Mouse (Mus musculus) macrophage (primary cell): Measurements from ENCODE around the gene Osbp. TPM values are rescaled to one million over a fixed set of nuclear protein-coding genes. Genes with fewer than 3 reads are reported as not detected.

Source experiments
- H3K27ac ChIP-seq: fragments of 350-480 bp; formaldehyde crosslinking; 2 replicates; pipeline ENCODE4 v1.9.0; 2021
- H3K36me3 ChIP-seq: fragments of 350-480 bp; formaldehyde crosslinking; 2 replicates; pipeline ENCODE4 v1.9.0; 2021; ENCODE audit errors: inconsistent target
- H3K4me3 ChIP-seq: fragments of 350-480 bp; formaldehyde crosslinking; 2 replicates; pipeline ENCODE4 v1.9.0; 2021; ENCODE audit errors: inconsistent target
- H3K79me2 ChIP-seq: fragments of 350-480 bp; formaldehyde crosslinking; 2 replicates; pipeline ENCODE4 v1.9.0; 2021; ENCODE audit errors: inconsistent target
- WGBS: methylation state at CpG from one replicate; pipeline ENCODE4 v1.1.7; 2026; ENCODE audit warnings: inconsistent platforms; ENCODE audit not compliant: missing documents; 5-methylcytosine and 5-hydroxymethylcytosine counted together
- polyA plus RNA-seq: library from polyadenylated mRNA; stranded (reverse); fragments of 250-400 nt; gene quantifications from 3 replicates; pipeline ENCODE4 v1.2.4, GENCODE M21; 2018; ENCODE audit warnings: inconsistent platforms

Gene Osbp
- polyA plus RNA-seq, 1 experiment from 2014 or later: 27.8 TPM

GRCm38 (mm10) chr19:12011560-12012556 lies 46.1 kb downstream of the Osbp start:
- H3K4me3 ChIP-seq: peak overlapping the region; percentile 46
- H3K36me3 ChIP-seq: no peaks in the 10 kb centered on the region
- peak overlapping the region; percentile 92 for H3K27ac ChIP-seq
- 0% methylated on average over 49 of the region's 49 CpGs for WGBS
- H3K79me2 ChIP-seq: no peaks in the 10 kb centered on the region

DNA sequence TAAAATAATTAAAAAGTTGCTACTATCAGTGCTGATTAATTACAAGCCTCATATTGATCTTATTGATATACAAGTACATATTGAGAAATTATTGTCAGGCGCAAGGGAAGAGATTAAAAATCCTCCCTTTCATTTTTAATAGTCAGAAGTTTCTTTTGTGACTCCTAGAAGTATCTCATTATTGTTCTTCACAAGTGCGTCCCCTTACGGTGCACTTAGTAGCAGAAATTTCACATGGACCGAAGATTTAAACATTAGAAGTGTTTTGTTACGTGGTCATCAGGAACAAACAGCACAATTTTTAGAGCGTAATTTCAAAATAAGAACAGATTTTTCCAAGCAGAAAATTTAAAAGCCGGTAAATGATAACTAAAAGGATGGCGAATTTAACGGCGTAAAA lies 46.9 kb downstream of the Osbp start:
- Histone ChIP-seq H3K36me3 (no peaks in the 10 kb centered on the region), H3K4me3 (peak overlapping the region; percentile 46), H3K27ac (peak overlapping the region; percentile 92), H3K79me2 (no peaks in the 10 kb centered on the region)
- 2% methylated on average over 10 of the region's 10 CpGs for WGBS

DNA sequence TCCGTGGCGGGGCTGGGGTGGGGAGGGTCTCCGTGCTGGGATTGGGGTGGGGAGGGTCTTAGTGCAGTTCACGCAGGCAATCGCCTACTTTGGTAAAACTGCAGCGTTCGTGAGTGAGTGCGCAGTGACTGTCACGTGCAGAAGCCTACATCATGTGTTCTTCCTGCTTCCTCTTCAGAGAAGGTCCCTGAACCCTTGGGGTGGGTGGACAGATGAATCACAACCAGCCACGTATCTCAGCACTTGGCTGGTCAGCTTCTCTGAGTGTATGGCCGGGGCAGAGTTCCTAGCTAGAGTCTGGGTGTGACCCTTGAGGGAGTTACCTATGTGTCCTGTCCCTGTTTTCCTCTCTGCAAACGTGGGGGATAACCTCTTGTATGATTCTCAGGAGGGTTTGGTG lies 47.5 kb downstream of the Osbp start:
- H3K4me3 ChIP-seq: peak overlapping the region; percentile 46; the same call in 1 of the 2 replicates
- peak overlapping the region; percentile 92 for H3K27ac ChIP-seq
- H3K79me2 ChIP-seq: no peaks in the 10 kb centered on the region
- no peaks in the 10 kb centered on the region for H3K36me3 ChIP-seq
- WGBS: 0% methylated on average over 12 of the region's 12 CpGs

GRCm38 (mm10) chr19:12015708-12016107 lies 50.0 kb downstream of the Osbp start:
- Histone ChIP-seq H3K36me3 (no peaks in the 10 kb centered on the region), H3K79me2 (no peaks in the 10 kb centered on the region)
- WGBS: 85% methylated on average over 8 of the region's 8 CpGs

GRCm38 (mm10) chr19:12016192-12016591 lies 50.5 kb downstream of the Osbp start:
- Histone ChIP-seq H3K4me3 (no peak overlapping the region), H3K36me3 (no peaks in the 10 kb centered on the region), H3K27ac (0 out of 2 replicates have a peak overlapping the region, but pooled peaks have one; percentile 3), H3K79me2 (no peaks in the 10 kb centered on the region)
- WGBS: 83% methylated on average over 4 of the region's 4 CpGs

More at GRCm38 (mm10) chr19:12015708-12016107, 50.0 kb downstream of the Osbp start:
- Histone ChIP-seq H3K4me3 (no peak overlapping the region), H3K27ac (0 out of 2 replicates have a peak overlapping the region, but pooled peaks have one; percentile 3)

DNA sequence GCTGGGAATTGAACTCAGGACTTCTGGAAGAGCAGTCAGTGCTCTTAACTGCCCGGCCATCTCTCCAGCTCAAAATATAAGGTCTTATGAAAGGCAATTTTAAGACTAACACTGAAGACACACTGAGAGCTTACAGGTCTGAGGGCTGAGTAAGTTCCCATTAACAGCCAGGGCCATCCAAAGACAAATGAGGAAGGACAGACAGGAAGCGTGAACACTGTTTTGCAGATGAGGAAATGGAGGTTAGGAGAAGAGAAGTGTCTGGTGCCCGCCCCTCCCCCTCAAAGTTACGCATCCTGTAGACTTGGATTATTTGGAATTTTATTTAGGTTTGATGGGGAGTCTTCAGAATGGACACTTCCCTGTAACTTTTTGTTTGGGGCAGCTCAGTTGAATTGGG lies 58.4 kb downstream of the Osbp start:
- Histone ChIP-seq H3K79me2 (no peaks in the 10 kb centered on the region), H3K27ac (peak overlapping the region; percentile 70), H3K36me3 (no peaks in the 10 kb centered on the region), H3K4me3 (no peak overlapping the region)
- 6% methylated on average over 4 of the region's 4 CpGs for WGBS

DNA sequence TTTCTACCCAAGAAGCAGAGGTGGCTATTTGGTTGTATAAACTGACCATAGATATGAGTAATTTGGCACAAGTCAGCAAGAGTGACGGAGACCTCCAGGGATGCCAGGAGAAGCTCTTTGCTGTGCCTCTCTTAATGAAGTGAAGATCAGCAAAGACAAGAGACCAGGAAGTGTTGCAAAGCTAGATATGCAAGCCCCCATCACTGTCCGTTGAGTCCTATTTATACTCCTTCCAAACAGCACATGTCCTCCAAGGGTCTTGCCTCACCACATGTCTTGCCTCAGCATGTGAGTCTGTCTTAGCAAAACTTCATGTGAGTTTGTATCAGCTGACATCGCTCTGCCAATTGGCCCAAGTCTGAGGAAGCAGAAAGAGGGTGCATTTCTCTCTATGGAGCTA lies 59.6 kb downstream of the Osbp start:
- 44% methylated on average over 3 of the region's 3 CpGs for WGBS
- peak overlapping the region; percentile 70 for H3K27ac ChIP-seq
- H3K36me3 ChIP-seq: no peaks in the 10 kb centered on the region
- no peaks in the 10 kb centered on the region for H3K79me2 ChIP-seq
- no peak overlapping the region for H3K4me3 ChIP-seq

GRCm38 (mm10) chr19:12026606-12027005 lies 60.9 kb downstream of the Osbp start:
- Histone ChIP-seq H3K79me2 (no peaks in the 10 kb centered on the region), H3K4me3 (no peak overlapping the region), H3K36me3 (no peaks in the 10 kb centered on the region), H3K27ac (peak overlapping the region; percentile 70)
- 0% methylated on average over 2 of the region's 2 CpGs for WGBS

DNA sequence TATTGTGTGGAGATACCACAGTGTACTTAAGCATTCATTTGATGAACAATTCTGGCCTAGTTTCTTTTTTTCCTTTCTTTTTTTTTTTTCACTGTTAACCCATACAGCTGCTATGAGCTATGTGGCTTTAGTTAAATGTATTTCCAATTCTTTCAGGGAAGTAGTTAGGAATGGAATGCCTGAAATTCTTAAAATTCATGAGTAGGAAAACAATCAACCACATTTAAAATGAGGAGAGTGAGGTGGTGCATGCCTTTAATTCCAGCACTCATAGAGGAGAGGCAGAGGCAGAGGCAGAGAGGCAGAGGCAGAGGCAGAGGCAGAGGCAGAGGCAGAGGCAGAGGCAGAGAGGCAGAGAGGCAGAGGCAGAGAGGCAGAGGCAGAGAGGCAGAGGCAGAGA lies 72.0 kb downstream of the Osbp start:
- H3K27ac ChIP-seq: no peak overlapping the region
- no peaks in the 10 kb centered on the region for H3K36me3 ChIP-seq
- H3K79me2 ChIP-seq: no peaks in the 10 kb centered on the region
- H3K4me3 ChIP-seq: no peak overlapping the region

GRCm38 (mm10) chr19:12041217-12041616 lies 75.5 kb downstream of the Osbp start, which contains the start of gene Olfr1423:
TSS of gene Olfr1423 (minus strand) at chr19:12041317.
- Histone ChIP-seq H3K36me3 (no peaks in the 10 kb centered on the region), H3K79me2 (no peaks in the 10 kb centered on the region), H3K27ac (no peak within 1 kb of the TSS), H3K4me3 (no peak within 1 kb of the TSS)
- WGBS: 88% methylated on average over 2 of the region's 2 CpGs

GRCm38 (mm10) chr19:12043163-12043562 lies 77.4 kb downstream of the Osbp start:
- H3K27ac ChIP-seq: no peak overlapping the region
- WGBS: 91% methylated on average over 5 of the region's 5 CpGs
- H3K4me3 ChIP-seq: no peak overlapping the region
- no peaks in the 10 kb centered on the region for H3K79me2 ChIP-seq
- no peaks in the 10 kb centered on the region for H3K36me3 ChIP-seq

Other genes with a start within 250 kb of the Osbp start
- gene Gif, start 218.4 kb upstream of the Osbp start, polyA plus RNA-seq: not detected in 3 replicates
- gene Mrpl16, start 195.6 kb upstream of the Osbp start, polyA plus RNA-seq: 27.2 to 40.6 TPM (median 35.2 TPM) in 3 replicates
- gene Stx3, start 146.5 kb upstream of the Osbp start, polyA plus RNA-seq: 18.7 to 25.4 TPM (median 20.5 TPM) in 3 replicates
- not detected in 3 replicates for gene Olfr1417, start 126.7 kb upstream of the Osbp start, polyA plus RNA-seq
- not detected in 3 replicates for gene Olfr1418, start 104.9 kb upstream of the Osbp start, polyA plus RNA-seq
- gene Olfr1419, start 90.8 kb upstream of the Osbp start, polyA plus RNA-seq: not detected in 3 replicates
- gene Olfr1420, start 79.4 kb upstream of the Osbp start, polyA plus RNA-seq: not detected in 3 replicates
- gene Patl1, start 53.5 kb upstream of the Osbp start, polyA plus RNA-seq: 29.2 to 49.7 TPM (median 30.6 TPM) in 3 replicates
- gene Olfr1423, start 75.4 kb downstream of the Osbp start, polyA plus RNA-seq: not detected in 3 replicates
- not detected in 3 replicates for gene Olfr1424, start 96.7 kb downstream of the Osbp start, polyA plus RNA-seq
- gene Olfr1425, start 111.8 kb downstream of the Osbp start, polyA plus RNA-seq: not detected in 3 replicates
- gene Olfr1426, start 126.1 kb downstream of the Osbp start, polyA plus RNA-seq: not detected in 3 replicates
- gene Olfr1427, start 137.4 kb downstream of the Osbp start, polyA plus RNA-seq: not detected in 3 replicates
- not detected in 3 replicates for gene Olfr1428, start 150.0 kb downstream of the Osbp start, polyA plus RNA-seq
- not detected in 3 replicates for gene Olfr76, start 157.3 kb downstream of the Osbp start, polyA plus RNA-seq
- not detected in 3 replicates for gene Olfr1555-ps1, start 204.2 kb downstream of the Osbp start, polyA plus RNA-seq
- 0.06 TPM in 1 of 3 replicates, not detected in the others for gene Olfr1431, start 234.7 kb downstream of the Osbp start, polyA plus RNA-seq